Mouse (Mus musculus) midbrain, embryonic 13.5 days (tissue): ENCODE measurements at regions not wholly inside any gene's neighbourhood (a gene's known extent, or its start where the extent isn't known, plus 50 kb on each side); places are given as distances from the start of the nearest gene placed in this dataset.

Source experiments
- ATAC-seq: fragments of 200-750 bp; cut with Nextera tagmentation; 2 replicates; pipeline ENCODE4 v1.8.0; 2017; ENCODE audit warnings: mild to moderate bottlenecking, moderate TSS enrichment, moderate library complexity
- H3K27ac ChIP-seq: fragments of 300-500 bp; sonication (generic); 2 replicates; pipeline ENCODE4 v1.5.1; 2015; ENCODE audit warnings: inconsistent platforms, mild to moderate bottlenecking, moderate library complexity
- H3K27me3 ChIP-seq: fragments of 300-500 bp; sonication (generic); 2 replicates; pipeline ENCODE4 v1.6.1; 2015; ENCODE audit warnings: mild to moderate bottlenecking, inconsistent platforms
- H3K36me3 ChIP-seq: fragments of 300-500 bp; sonication (generic); 2 replicates; pipeline ENCODE4 v1.6.1; 2015; ENCODE audit warnings: mild to moderate bottlenecking, inconsistent platforms
- H3K4me1 ChIP-seq: fragments of 300-500 bp; sonication (generic); replicated peaks from 2 replicates; pipeline ENCODE4 v1.6.1; 2015; ENCODE audit warnings: inconsistent platforms
- H3K4me2 ChIP-seq: fragments of 300-500 bp; sonication (generic); replicated peaks from 2 replicates; pipeline ENCODE4 v1.6.1; 2015; ENCODE audit warnings: moderate library complexity, mild to moderate bottlenecking, inconsistent platforms
- H3K4me3 ChIP-seq: fragments of 300-500 bp; sonication (generic); replicated peaks from 2 replicates; pipeline ENCODE4 v1.5.1; 2015; ENCODE audit warnings: mild to moderate bottlenecking, inconsistent platforms
- H3K9ac ChIP-seq: fragments of 300-500 bp; sonication (generic); replicated peaks from 2 replicates; pipeline ENCODE4 v1.6.1; 2015; ENCODE audit warnings: mild to moderate bottlenecking, inconsistent platforms
- H3K9me3 ChIP-seq: fragments of 300-500 bp; sonication (generic); 2 replicates; pipeline ENCODE4 v1.6.1; 2016; ENCODE audit warnings: mild to moderate bottlenecking, inconsistent platforms
- WGBS: fragments of 180-500 bp; shearing (Covaris S2); methylation state at CpG from one replicate; pipeline ENCODE4 v1.1.7; 2015; 5-methylcytosine and 5-hydroxymethylcytosine counted together

DNA sequence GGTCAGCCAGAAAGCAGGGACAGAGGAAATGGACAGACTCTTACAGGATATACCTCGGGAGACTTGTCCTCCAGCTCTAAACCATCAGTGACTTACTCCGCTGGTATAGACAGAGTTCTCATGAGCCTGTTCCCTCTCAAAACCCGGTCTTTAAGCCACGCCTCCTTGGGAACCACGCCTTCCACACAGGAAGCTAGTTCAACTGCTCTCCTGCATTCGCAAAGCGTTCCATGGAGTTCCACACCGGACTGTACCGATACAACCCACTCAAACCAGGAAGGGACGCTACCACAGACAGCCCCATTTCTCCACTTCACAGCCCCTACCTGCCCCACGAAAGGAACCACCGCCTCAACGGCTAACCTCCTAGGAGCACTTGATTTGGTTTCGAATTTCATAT, 50.1 kb upstream of the Cplx2 start:
- Histone ChIP-seq H3K4me2 (no peak overlapping the region), H3K4me3 (no peak overlapping the region), H3K9me3 (no peaks in the 10 kb centered on the region), H3K27me3 (no peaks in the 10 kb centered on the region), H3K9ac (no peak overlapping the region), H3K36me3 (no peaks in the 10 kb centered on the region), H3K4me1 (peaks cover 46% of the 10 kb centered on the region), H3K27ac (no peak overlapping the region)
- 89% methylated on average over 14 of the region's 14 CpGs for whole genome bisulfite sequencing
- ATAC-seq = no peak
